Mouse (Mus musculus): ENCODE measurements around the gene Dusp28.

DNA sequence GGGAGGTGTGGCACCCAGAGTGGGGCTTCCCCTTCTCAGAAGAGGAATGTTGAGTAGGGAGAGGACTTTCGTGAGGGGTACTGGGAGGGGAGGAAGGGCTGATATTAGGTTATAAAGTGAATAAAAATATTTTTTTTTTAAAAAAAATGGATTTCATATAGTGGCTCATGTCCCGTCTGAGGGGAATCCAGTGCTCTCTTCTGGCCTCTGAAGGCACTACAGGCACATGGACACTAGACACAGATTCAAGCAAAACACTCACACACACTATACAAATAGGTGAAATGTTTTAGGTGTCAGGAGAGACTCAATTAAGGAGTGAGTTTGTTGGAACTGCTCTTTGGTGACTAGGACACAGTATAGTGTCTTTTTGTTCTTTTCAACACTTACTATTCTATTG lies 29.2 kb downstream of the Dusp28 start:
- no peak for TF ChIP-seq ZC3H11A (IDR thresholded peaks at IDR 0.05; ENCODE audit: borderline replicate concordance, low read depth, low read length)
- no peak for TF ChIP-seq HCFC1 (IDR thresholded peaks at IDR 0.05; ENCODE audit: borderline replicate concordance, insufficient read depth, low read length)
- no peak for TF ChIP-seq CHD2 (IDR thresholded peaks at IDR 0.05; ENCODE audit: low read depth, low read length)
- TF ChIP-seq MAFK (IDR thresholded peaks at IDR 0.05; ENCODE audit: insufficient read depth, low read depth, low read length) = no peak
- no peak for TF ChIP-seq ZNF384 (IDR thresholded peaks at IDR 0.05; ENCODE audit: low read depth, low read length)

All from ES-E14 (cell line).